Mouse (Mus musculus) liver, embryonic 14.5 days (tissue): ENCODE data around the gene Tmem110. TPM values are rescaled to one million over a fixed set of nuclear protein-coding genes. Genes with fewer than 3 reads are reported as not detected.

Experiments used
- ATAC-seq: fragments of 200-750 bp; cut with Nextera tagmentation; 2 replicates; pipeline ENCODE4 v1.8.0; 2017; ENCODE audit warnings: moderate number of reproducible peaks, mild to moderate bottlenecking, moderate library complexity; ENCODE audit not compliant: insufficient read depth
- DNase-seq, 3 experiments: peaks; one replicate each; pipeline ENCODE4 v3.0.0-alpha.2; 2012 to 2013; ENCODE audit warnings: low read depth in 3 of 3, low spot score in 3 of 3
- H3K27ac ChIP-seq: fragments of 300-500 bp; sonication (generic); 2 replicates; pipeline ENCODE4 v1.5.1; 2014; ENCODE audit warnings: moderate library complexity, mild to moderate bottlenecking, control low read depth, inconsistent platforms
- H3K27me3 ChIP-seq: fragments of 300-500 bp; sonication (generic); 2 replicates; pipeline ENCODE4 v1.6.1; 2014; ENCODE audit warnings: mild to moderate bottlenecking, low read length, moderate library complexity; ENCODE audit not compliant: control insufficient read depth, insufficient read depth
- H3K36me3 ChIP-seq: fragments of 300-500 bp; sonication (generic); replicated peaks from 2 replicates; pipeline ENCODE4 v1.6.1; 2014; ENCODE audit warnings: low read depth; ENCODE audit not compliant: control insufficient read depth, insufficient read depth
- H3K4me1 ChIP-seq, 2 experiments: fragments of 200-500 bp in 1 of 2; fragments of 300-500 bp in 1 of 2; sonication (generic) in 1 of 2; replicated peaks; 2 replicates each; pipeline ENCODE4 v1.6.1; 2012 to 2014; ENCODE audit warnings: antibody characterized with exemption in 1 of 2, inconsistent platforms in 1 of 2, low read length in 1 of 2; ENCODE audit not compliant: control insufficient read depth in 2 of 2, insufficient read depth in 2 of 2
- H3K4me2 ChIP-seq: fragments of 300-500 bp; sonication (generic); 2 replicates; pipeline ENCODE4 v1.6.1; 2014; ENCODE audit warnings: low read depth, mild to moderate bottlenecking, control low read depth, moderate library complexity
- H3K4me3 ChIP-seq, 2 experiments: fragments of 200-500 bp in 1 of 2; fragments of 300-500 bp in 1 of 2; sonication (generic) in 1 of 2; 2 replicates each; pipeline ENCODE4 v1.5.1; 2012 to 2014; ENCODE audit warnings: low read depth in 2 of 2, low read length in 2 of 2, mild to moderate bottlenecking in 2 of 2, control low read depth in 1 of 2, inconsistent platforms in 1 of 2, moderate library complexity in 1 of 2; ENCODE audit not compliant: insufficient read depth in 1 of 2
- H3K9ac ChIP-seq: fragments of 300-500 bp; sonication (generic); replicated peaks from 2 replicates; pipeline ENCODE4 v1.6.1; 2014; ENCODE audit warnings: mild to moderate bottlenecking, control low read depth, moderate library complexity
- H3K9me3 ChIP-seq: fragments of 300-500 bp; sonication (generic); 2 replicates; pipeline ENCODE4 v1.6.1; 2016; ENCODE audit warnings: low read length, mixed read lengths; ENCODE audit not compliant: control insufficient read depth
- CTCF ChIP-seq: IDR thresholded peaks from 2 replicates; pipeline ENCODE4 v1.5.1; 2016; ENCODE audit warnings: antibody characterized with exemption, low read depth, control low read depth
- EP300 ChIP-seq: IDR thresholded peaks from 2 replicates; pipeline ENCODE4 v1.6.1; 2016; ENCODE audit warnings: antibody characterized with exemption, low read depth
- WGBS: fragments of 180-500 bp; shearing (Covaris S2); extraction: QIAGEN DNeasy Blood & Tissue Kit; methylation state at CpG from one replicate; pipeline ENCODE4 v1.1.7; 2014; ENCODE audit not compliant: insufficient replicate concordance; 5-methylcytosine and 5-hydroxymethylcytosine counted together
- polyA plus RNA-seq, 2 experiments: library from polyadenylated mRNA; depleted of rRNA in 1 of 2; stranded (reverse) in 1 of 2; unstranded in 1 of 2; fragments of >200 nt; fragmentation: Nextera tagmentation in 1 of 2; extraction: Ambion mirVana in 1 of 2; gene quantifications; 2 replicates each; pipeline versions ENCODE4 v1.2.1 to v1.2.3; 2012 to 2014

Tmem110 gene
- polyA plus RNA-seq, 2 experiments = 6.2 to 8.2 TPM

- Histone ChIP-seq H3K9me3 (no peaks in the 10 kb centered on the region), H3K4me3 (no peak overlapping the region), H3K4me2 (no peak overlapping the region), H3K4me1 (peaks cover 0 to 19% of the 10 kb centered on the region in 2 experiments; a peak in 2 of 4 replicates), H3K36me3 (no peaks in the 10 kb centered on the region; the same call in 1 of the 2 replicates), H3K9ac (no peak overlapping the region), H3K27me3 (no peaks in the 10 kb centered on the region), H3K27ac (no peak overlapping the region)
- ATAC-seq (no peak), DNase-seq (no peak)
- TF ChIP-seq CTCF = no peak
- TF ChIP-seq EP300 = no peak
- WGBS = 82% methylated on average over 10 of the region's 10 CpGs
These were observed 51.1 kb downstream of the Tmem110 start for GRCm38 (mm10) chr14:30876451-30876850.

GRCm38 (mm10) chr14:30877827-30878226 lies 52.4 kb downstream of the Tmem110 start:
- ATAC-seq (no peak), DNase-seq (no peak)
- Histone ChIP-seq H3K27ac (no peak overlapping the region), H3K36me3 (no peaks in the 10 kb centered on the region; the same call in 1 of the 2 replicates), H3K4me1 (peaks cover 0 to 19% of the 10 kb centered on the region in 2 experiments; a peak in 2 of 4 replicates), H3K4me2 (no peak overlapping the region), H3K9ac (no peak overlapping the region), H3K4me3 (no peak overlapping the region), H3K27me3 (no peaks in the 10 kb centered on the region), H3K9me3 (no peaks in the 10 kb centered on the region)
- TF ChIP-seq CTCF (no peak), EP300 (no peak)
- WGBS = 79% methylated on average over 3 of the region's 3 CpGs

GRCm38 (mm10) chr14:30878958-30879571 lies 53.7 kb downstream of the Tmem110 start, which contains the start of gene Mustn1:
Gene Mustn1 (plus strand): TSS chr14:30879200.
- TF ChIP-seq EP300 = no peak
- TF ChIP-seq CTCF = no peak
- Histone ChIP-seq H3K27me3 (no peaks in the 10 kb centered on the region), H3K9me3 (no peaks in the 10 kb centered on the region), H3K9ac (no peak within 1 kb of the TSS), H3K4me1 (peaks cover 0 to 17% of the 10 kb centered on the region in 2 experiments; a peak in 2 of 4 replicates), H3K27ac (no peak within 1 kb of the TSS), H3K4me3 (no peak within 1 kb of the TSS), H3K36me3 (no peaks in the 10 kb centered on the region), H3K4me2 (no peak within 1 kb of the TSS)
- 70% methylated on average over 11 of the region's 11 CpGs for WGBS
- no peak for ATAC-seq
- no peak for DNase-seq

GRCm38 (mm10) chr14:30879794-30880193 lies 54.4 kb downstream of the Tmem110 start:
- no peaks in the 10 kb centered on the region for H3K9me3 ChIP-seq
- no peak for DNase-seq
- ATAC-seq = no peak
- H3K27ac ChIP-seq = no peak overlapping the region
- no peak overlapping the region for H3K9ac ChIP-seq
- H3K4me3 ChIP-seq = no peak overlapping the region
- no peaks in the 10 kb centered on the region for H3K36me3 ChIP-seq
- peaks cover 0 to 16% of the 10 kb centered on the region in 2 experiments; a peak in 2 of 4 replicates for H3K4me1 ChIP-seq
- H3K4me2 ChIP-seq = no peak overlapping the region
- TF ChIP-seq EP300 = no peak
- TF ChIP-seq CTCF = no peak
- no peaks in the 10 kb centered on the region for H3K27me3 ChIP-seq
- WGBS = 64% methylated on average over 9 of the region's 9 CpGs

- H3K4me3 ChIP-seq = no peak overlapping the region
- H3K27ac ChIP-seq = no peak overlapping the region
- no peaks in the 10 kb centered on the region for H3K36me3 ChIP-seq
- WGBS = 62% methylated on average over 8 of the region's 8 CpGs
- no peaks in the 10 kb centered on the region for H3K9me3 ChIP-seq
- H3K4me2 ChIP-seq = no peak overlapping the region
- no peak for TF ChIP-seq CTCF
- TF ChIP-seq EP300 = no peak
- peaks cover 0 to 13% of the 10 kb centered on the region in 2 experiments; a peak in 2 of 4 replicates for H3K4me1 ChIP-seq
- no peaks in the 10 kb centered on the region for H3K27me3 ChIP-seq
- DNase-seq (no peak), ATAC-seq (no peak)
- no peak overlapping the region for H3K9ac ChIP-seq
These were observed 54.9 kb downstream of the Tmem110 start for GRCm38 (mm10) chr14:30880251-30880650.
